Mouse (Mus musculus) kidney, postnatal 25 days (tissue): ENCODE measurements around the gene Nxpe4.
"Not testable (repeated sequence)": the region's sequence is repeated elsewhere in the genome, so short reads cannot be mapped to it uniquely, and the experiment has no call there.

ENCODE experiments used
- DNase-seq, 2 experiments: peaks; one replicate each; pipeline ENCODE4 v3.0.0; 2021; ENCODE audit warnings: mixed read lengths in 2 of 2

Nxpe4 gene

DNA sequence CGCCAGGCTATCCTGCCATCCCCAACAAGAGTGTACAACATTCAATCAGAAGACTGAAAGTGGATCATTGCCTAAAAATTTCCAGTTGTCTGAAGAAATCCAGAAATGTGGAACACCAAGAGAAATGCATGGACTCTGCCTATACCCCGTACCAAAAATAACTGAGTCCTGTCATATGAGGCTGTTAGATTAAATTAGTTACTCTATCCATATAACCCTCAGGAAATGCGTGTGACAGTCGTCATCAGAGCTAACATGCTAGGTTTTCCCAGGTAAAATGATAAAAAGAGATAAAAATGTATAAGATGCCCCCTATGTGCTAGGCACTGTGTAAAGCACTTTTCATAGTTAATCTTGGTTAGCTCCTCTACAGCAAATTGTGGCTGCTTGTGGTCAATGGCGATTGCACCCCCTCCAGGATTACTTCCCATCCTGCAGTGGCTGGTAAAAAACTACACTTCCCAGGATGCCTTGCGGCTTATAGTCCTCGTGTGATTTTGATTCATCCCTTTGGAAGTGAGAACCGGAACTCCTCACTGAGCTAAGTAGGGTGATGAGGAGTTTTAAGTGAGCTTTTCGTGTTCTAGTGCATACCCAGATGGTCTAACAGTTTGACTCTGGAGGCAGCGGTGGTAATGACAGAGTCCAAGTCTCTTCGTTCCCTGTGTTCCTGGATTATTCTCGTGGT, at the start of gene Nxpe4:
Nxpe4 (plus strand) TSS at position 519 of the 688 bp plus-strand sequence.
- DNase-seq, result peak; percentile 59 to 72

DNA sequence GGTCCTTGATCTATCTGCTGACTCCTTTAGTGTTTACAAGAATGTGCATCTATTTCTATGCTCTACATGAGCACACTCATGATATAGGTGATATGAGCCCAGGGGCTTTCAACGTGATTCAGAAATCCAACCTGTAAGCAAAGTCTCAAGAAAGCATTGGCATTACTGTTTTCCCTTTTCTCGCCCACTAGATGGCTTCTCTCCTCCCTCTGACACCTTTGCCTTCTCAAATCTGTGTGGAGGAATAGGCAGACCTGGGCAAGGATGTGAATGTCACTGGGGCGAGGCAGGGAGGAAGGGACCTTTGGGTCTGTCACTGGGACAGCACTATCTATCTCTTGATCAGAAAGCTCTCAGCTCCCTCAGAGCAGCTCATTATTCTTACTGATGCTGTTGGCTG, 35.0 kb upstream of the Nxpe4 start:
- no peak for DNase-seq

DNA sequence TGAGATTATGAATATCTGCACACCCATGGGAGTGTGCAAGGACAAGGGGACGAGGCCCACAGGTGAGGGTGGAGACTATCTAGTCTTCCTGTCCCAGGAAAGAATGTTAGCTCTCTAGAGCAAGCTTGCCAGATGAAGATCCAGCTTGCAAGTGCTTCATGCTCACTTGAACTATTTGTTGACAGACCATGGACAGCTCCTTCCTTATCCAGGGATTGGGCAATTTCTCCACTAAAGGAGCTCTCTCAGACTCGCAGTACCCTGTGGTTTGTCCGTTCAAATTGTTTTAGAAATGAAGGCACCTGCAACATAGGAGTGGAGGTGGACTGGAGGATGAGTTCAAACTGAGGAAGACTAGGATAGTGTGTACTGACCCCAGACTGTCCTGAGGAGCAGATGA, 24.3 kb upstream of the Nxpe4 start:
- DNase-seq, result no peak

DNA sequence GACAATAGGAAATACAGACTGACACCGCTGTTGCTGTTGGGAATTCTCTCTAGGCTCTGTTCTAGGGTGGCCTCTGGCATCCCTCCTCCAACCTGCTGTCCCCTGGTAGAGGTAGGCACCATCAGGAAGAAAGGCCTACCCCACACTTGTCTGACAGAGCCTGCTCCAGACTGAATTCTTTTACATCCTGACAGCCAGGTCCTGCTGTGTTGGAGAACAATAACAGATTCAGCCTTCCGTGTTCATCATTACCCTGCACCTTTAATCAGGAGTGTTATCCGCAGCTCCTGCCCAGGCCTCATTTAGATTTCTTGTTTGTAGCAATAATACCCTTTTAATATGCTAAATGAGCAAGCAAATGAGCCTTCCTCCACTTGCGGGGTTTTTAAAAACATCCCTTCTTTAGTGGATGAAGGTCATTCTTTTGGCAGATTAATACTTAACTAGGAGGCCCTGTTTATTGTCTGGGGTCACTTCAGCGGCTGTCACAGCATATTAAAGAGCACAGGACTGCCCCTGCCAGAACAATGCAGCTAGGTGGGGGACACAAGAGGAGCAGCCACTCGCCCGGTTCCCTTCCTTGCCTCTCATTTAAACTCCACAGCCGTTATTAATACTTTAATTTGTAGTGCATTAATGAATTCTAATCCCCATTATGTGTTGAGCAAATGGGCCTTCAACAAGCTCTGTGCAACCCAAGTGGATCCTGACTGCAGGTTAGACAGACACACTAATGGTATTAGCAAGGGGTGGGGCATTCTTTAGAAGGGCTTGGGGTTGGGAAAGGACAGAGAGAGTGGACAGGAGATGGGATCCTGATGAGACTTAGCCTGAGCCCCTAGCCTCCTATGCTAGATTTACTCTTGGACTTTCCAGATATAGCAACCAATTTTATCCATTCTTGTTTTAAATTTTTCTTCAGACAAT, 21.1 kb upstream of the Nxpe4 start:
- no peak for DNase-seq

- DNase-seq, result no peak
These were observed 19.2 kb upstream of the Nxpe4 start for GRCm38 (mm10) chr9:48142646-48143045.

DNA sequence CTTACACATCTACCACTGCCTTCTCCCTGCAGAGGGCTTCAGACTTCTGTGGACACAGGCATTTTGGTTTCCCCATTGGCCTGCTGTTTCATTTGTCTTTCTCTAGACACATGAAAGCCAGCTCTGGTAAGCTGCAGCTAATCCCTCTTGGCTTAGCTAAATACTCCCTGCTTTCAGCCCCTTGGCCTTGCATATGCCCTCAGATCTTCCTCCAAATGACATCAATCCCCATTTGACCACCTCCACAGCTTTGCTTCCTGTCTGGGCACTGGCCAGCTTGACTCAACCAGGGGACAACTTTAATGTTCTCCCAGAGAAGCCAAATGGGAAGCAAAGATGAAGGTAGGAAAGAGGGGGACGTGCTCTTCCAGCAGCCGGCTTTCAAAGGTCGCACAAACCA, 15.1 kb upstream of the Nxpe4 start:
- DNase-seq, result no peak

DNA sequence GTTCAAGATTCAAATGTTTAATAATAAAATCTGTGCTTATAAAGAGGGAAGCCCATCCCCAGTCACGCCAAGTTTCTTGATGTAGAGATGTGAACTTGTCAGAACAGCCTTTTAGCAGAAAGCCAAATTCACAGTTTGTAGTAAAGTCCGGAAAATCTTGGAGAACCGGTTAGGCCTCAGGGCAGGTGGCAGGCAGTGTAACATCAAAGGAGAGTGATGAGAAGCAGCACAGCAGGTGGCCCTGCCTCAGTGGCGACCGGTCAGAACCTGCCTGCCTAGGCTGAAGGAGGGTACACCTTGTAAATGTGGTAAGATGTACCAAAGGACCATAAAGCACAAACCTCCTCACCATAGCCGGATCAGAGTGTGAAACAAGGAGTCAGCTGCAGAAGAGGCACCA, 4.7 kb downstream of the Nxpe4 start:
- not testable (repeated sequence) for DNase-seq

GRCm38 (mm10) chr9:48176764-48177163, 14.9 kb downstream of the Nxpe4 start:
- peak in 1 of 2 experiments; percentile 3 for DNase-seq

DNA sequence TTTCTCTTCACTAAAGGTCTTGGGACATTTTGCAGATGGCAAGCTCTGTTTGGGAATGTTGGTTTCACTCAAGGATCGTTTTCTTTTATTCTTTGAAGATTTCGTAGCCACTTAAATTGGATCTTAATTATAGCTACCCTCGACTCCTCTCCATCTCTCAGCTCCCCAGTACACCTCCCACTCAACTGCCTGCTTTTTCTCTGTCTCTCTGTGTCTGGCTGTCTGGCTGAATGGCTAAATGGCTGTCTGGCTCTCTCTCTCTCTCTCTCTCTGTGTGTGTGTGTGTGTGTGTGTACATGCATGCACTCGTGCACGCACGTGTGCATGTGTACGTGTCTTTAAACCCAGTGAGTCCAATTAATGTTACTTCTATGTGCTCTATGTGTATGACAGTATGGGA, 19.5 kb downstream of the Nxpe4 start:
- no peak for DNase-seq

GRCm38 (mm10) chr9:48182718-48183414, 21.0 kb downstream of the Nxpe4 start:
- DNase-seq, result no peak

DNA sequence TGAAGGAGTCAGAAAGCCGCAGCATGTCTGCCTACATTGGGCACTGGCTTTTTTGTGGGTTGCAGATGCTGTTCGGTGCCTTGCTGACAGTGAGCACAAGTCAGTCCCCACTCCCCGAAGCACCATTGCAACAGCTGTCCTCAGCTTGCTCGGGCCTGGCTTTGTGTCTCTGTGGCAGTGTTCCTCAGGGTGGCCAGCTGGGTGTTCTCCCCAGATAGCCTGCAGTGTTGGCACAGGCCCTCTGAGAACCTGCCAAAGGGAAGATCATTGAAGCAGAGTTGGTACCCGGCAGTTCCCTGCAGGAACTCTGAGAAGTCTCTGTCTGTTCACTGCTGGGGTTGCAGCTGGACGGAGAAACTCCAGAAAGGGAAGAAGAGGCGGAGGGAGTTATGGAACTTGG, 22.5 kb downstream of the Nxpe4 start:
- DNase-seq, result no peak

GRCm38 (mm10) chr9:48188854-48189253, 27.0 kb downstream of the Nxpe4 start:
- no peak for DNase-seq

DNA sequence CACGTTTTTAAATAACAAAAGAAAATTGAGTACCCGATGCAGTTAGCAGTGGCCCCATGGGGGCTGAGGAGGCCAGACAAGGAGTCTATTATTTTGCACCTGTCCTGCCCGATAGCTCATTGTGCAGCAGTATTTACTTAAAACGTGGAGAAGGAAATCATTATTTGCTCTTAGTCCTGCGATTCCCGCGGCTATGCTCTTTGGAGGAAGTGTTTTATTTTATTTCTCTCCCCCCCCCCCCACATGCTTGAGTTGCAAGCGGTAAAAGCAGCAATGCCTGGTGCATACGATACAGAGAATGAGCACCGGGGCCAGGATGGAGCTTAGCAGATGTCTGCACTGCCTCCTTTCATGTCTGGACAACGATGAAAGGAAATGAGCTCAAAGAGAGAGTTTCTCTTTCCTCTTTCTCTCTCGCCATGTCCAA, 35.6 kb downstream of the Nxpe4 start:
- DNase-seq, result no peak

DNA sequence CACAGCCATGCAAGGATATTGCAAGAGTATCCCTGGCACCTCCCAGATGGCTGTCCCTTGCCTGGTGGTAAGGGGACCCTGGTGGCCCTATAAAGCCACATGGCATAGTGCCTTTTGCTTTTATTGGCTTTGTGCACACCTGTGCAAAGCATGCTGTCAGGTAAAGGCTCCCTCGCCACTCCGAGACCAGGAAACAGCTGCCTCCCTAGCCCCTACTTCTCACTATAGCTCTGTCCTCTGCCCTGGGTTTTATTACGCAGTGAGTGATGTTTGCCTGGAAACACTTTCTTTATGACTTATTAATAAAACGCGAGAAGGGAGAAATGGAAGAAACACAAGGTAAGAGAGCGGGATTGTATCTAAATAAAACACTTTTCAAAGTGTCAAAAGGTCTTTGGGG, 49.1 kb downstream of the Nxpe4 start:
- DNase-seq, result no peak

DNA sequence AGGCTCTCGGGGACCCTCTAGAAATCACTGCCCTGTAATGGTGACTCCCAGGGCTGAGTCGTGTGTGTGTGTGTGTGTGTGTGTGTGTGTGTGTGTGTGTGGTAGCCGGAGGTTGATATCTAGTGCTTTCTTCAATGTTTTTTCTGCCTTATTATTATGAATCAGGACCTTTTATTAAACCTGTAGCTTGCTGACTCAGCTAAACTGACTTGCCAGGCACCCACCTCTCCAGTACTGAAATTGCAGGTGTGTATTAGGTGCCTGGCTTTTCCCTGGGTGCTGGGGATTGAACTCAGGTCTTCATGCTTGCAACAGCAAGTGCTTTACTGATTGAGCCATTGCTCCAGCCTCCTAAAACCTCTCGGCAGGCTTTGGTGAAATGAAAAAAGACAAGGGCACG, 50.1 kb downstream of the Nxpe4 start:
- DNase-seq, result no peak

- no peak for DNase-seq
These were observed 52.9 kb downstream of the Nxpe4 start for GRCm38 (mm10) chr9:48214751-48215150.

GRCm38 (mm10) chr9:48216091-48217001, 54.5 kb downstream of the Nxpe4 start:
- no peak for DNase-seq

GRCm38 (mm10) chr9:48230706-48231105, 68.9 kb downstream of the Nxpe4 start:
- DNase-seq, result no peak

- DNase-seq, result no peak
These were observed 74.6 kb downstream of the Nxpe4 start for GRCm38 (mm10) chr9:48236455-48236854.

GRCm38 (mm10) chr9:48238153-48238755, 76.4 kb downstream of the Nxpe4 start:
- peak in 1 of 2 experiments; percentile 56 for DNase-seq

DNA sequence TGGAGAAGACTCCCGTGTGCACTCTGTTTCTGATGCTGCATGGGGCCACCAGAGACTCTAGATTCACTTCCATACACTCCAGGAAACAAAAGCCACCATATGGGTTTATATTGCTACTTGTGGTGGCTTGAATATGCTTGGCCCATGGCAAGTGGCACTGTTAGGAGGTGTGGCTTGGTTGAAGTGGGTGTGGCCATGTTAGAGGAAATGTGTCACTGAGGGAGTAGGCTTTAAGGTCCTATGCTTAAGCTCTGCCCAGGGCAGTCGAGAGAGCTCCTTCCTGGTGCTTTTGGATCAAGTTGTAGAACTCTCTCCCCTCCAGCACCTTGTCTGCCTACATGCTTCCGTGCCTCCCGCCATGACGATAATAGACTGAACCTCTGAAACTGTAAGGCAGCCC, 77.6 kb downstream of the Nxpe4 start:
- DNase-seq, result no peak

- no peak for DNase-seq
These were observed 78.6 kb downstream of the Nxpe4 start for GRCm38 (mm10) chr9:48240431-48240830.
